Mouse (Mus musculus) intestine, embryonic 16.5 days (tissue): ENCODE results near the gene Atf1. TPM values are rescaled to one million over a fixed set of nuclear protein-coding genes. Genes with fewer than 3 reads are reported as not detected.

Experiments used
- ATAC-seq: fragments of 200-750 bp; cut with Nextera tagmentation; 2 replicates; pipeline ENCODE4 v1.8.0; 2017; ENCODE audit warnings: moderate TSS enrichment, moderate library complexity
- H3K27ac ChIP-seq: fragments of 300-500 bp; sonication (generic); 2 replicates; pipeline ENCODE4 v1.5.1; 2014; ENCODE audit warnings: mild to moderate bottlenecking, low read length
- H3K27me3 ChIP-seq: fragments of 300-500 bp; sonication (generic); replicated peaks from 2 replicates; pipeline ENCODE4 v1.6.1; 2014; ENCODE audit warnings: low read length, control low read depth, mixed read lengths; ENCODE audit not compliant: control insufficient read depth, insufficient read depth
- H3K36me3 ChIP-seq: fragments of 300-500 bp; sonication (generic); 2 replicates; pipeline ENCODE4 v1.6.1; 2014; ENCODE audit warnings: low read length, control low read depth; ENCODE audit not compliant: control insufficient read depth, insufficient read depth
- H3K4me1 ChIP-seq: fragments of 300-500 bp; sonication (generic); 2 replicates; pipeline ENCODE4 v1.6.1; 2014; ENCODE audit warnings: low read length, control low read depth, mixed read lengths; ENCODE audit not compliant: control insufficient read depth, insufficient read depth
- H3K4me2 ChIP-seq: fragments of 300-500 bp; sonication (generic); 2 replicates; pipeline ENCODE4 v1.6.1; 2014; ENCODE audit warnings: low read depth, low read length, control low read depth
- H3K4me3 ChIP-seq: fragments of 300-500 bp; sonication (generic); 2 replicates; pipeline ENCODE4 v1.5.1; 2014; ENCODE audit warnings: mild to moderate bottlenecking, low read length
- H3K9ac ChIP-seq: fragments of 300-500 bp; sonication (generic); 2 replicates; pipeline ENCODE4 v1.6.1; 2014; ENCODE audit warnings: low read depth, low read length
- H3K9me3 ChIP-seq: fragments of 300-500 bp; sonication (generic); 2 replicates; pipeline ENCODE4 v1.6.1; 2016; ENCODE audit warnings: low read length, control low read depth; ENCODE audit not compliant: control insufficient read depth
- WGBS: fragments of 180-500 bp; shearing (Covaris S2); extraction: QIAGEN DNeasy Blood & Tissue Kit; methylation state at CpG from one replicate; pipeline ENCODE4 v1.1.7; 2014; 5-methylcytosine and 5-hydroxymethylcytosine counted together
- polyA plus RNA-seq: library from polyadenylated mRNA; unstranded; fragments of >200 nt; fragmentation: Nextera tagmentation; extraction: Ambion mirVana; gene quantifications from 2 replicates; pipeline ENCODE4 v1.2.1, GENCODE M21; 2015

Gene Atf1
- polyA plus RNA-seq, 1 experiment from 2014 or later, result 36.4 TPM

DNA sequence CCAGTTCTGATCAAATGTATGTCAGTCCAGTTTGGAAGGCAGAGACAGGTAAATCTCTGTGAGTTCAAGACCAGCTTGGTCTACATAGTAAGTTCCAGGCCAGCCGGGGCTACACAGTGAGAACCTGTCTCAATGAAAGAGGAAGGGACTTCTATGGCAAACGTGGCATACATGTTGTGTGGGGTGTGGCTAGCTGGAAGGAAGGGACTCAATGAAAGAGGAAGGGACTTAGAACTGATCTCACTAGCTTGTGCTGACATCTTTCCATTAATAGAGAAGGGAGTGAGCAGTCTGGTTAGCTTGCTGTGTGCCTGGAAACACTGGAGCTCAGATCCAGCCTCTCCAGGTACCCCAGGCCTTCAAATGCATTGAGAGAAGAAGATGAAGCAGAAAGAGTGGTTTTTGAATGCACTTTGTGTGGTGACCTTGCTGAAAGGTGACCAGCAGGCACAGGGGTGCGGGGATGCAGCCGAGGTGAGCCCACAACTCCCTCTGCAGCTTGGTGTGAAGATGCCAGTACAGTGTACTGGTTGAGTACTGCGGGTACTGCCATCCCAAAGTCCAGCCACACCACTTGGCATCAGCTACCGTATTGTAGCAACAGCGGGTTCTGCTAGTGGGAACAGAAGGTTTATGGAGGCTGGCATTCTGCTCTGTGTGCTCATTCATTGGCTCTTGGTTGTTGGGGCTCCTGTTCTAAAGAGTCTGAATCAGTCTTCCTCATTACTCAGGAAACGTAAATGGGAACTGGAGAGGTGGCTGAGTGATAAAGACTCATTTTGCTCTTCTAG, 40.5 kb upstream of the Atf1 start:
- Histone ChIP-seq H3K36me3 (peaks cover 9% of the 10 kb centered on the region), H3K27ac (no peak overlapping the region), H3K9me3 (no peaks in the 10 kb centered on the region), H3K4me2 (no peak overlapping the region), H3K4me1 (0 out of 2 replicates have a peak, but pooled peaks cover 4% of the 10 kb centered on the region), H3K9ac (no peak overlapping the region), H3K4me3 (no peak overlapping the region), H3K27me3 (no peaks in the 10 kb centered on the region)
- ATAC-seq, result no peak
- 91% methylated on average over 8 of the region's 8 CpGs for WGBS

DNA sequence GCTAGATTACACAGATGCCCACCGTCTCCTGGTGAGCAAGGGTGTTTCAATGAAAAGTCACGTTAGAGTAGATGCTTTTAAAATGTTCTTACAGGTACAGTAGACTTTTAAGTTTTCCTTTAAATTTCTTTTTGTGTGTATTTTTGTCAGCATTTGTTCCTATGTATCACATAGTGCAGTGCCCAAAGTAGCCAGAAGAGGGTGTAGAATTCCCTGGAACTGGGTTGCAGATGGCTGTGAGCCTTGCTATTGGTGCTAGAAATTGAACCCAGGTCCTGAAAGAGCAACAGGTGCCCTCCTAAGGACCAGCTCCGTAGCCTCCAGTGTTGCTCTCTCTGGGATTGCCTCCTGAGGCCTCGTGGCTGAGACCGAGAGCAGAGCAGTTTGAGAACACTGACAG, 39.1 kb upstream of the Atf1 start:
- ATAC-seq, result no peak
- no peak overlapping the region for H3K9ac ChIP-seq
- H3K9me3 ChIP-seq, result no peaks in the 10 kb centered on the region
- no peaks in the 10 kb centered on the region for H3K27me3 ChIP-seq
- H3K36me3 ChIP-seq, result peaks cover 13% of the 10 kb centered on the region
- no peak overlapping the region for H3K4me3 ChIP-seq
- WGBS, result 72% methylated on average over 5 of the region's 5 CpGs
- no peak overlapping the region for H3K27ac ChIP-seq
- H3K4me1 ChIP-seq, result 0 out of 2 replicates have a peak, but pooled peaks cover 4% of the 10 kb centered on the region
- H3K4me2 ChIP-seq, result no peak overlapping the region

DNA sequence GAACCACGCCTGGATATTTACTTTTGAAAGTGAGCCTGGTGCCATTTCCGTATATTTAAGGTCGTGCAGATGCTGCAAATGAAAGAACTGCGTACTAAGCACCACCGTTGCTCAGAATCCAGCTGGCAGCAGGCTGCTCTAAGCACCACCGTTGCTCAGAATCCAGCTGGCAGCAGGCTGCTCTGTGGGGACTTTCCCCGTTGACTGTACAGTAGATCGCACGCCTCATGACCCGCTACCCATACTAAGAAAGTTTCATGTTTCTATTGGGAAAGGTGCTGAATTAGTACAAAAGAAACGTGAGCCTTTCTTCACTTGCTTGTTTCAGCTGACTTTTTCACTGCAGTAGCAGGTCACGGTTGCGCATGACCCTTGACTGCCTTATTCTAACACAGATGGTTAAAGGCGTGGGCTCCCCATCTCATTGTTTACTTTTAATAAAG, 38.6 kb upstream of the Atf1 start:
- WGBS, result 64% methylated on average over 14 of the region's 14 CpGs
- 0 out of 2 replicates have a peak, but pooled peaks cover 4% of the 10 kb centered on the region for H3K4me1 ChIP-seq
- H3K9ac ChIP-seq, result no peak overlapping the region
- no peak overlapping the region for H3K4me2 ChIP-seq
- H3K36me3 ChIP-seq, result peaks cover 16% of the 10 kb centered on the region
- no peaks in the 10 kb centered on the region for H3K9me3 ChIP-seq
- H3K4me3 ChIP-seq, result no peak overlapping the region
- no peaks in the 10 kb centered on the region for H3K27me3 ChIP-seq
- no peak; the same call in 1 of the 2 replicates for ATAC-seq
- no peak overlapping the region for H3K27ac ChIP-seq

DNA sequence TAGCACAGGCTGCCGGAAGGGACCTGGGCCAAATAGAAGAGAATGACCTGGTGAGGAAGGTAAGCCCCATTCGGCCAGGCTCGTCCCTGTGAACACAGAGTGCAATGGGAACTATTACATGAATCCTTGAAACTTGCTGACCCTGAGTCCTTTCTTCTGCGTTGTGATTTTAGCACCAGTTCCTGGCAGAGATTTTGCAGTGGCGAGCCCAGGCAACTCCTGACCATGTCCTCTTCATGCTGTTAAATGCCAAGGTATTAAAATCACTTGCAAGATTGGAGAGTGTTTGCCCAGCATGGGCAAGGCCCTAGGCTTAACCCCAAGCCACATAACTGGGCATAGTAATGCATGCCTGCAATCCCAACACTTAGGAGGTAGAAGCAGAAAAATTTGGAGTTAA, 37.5 kb upstream of the Atf1 start:
- no peaks in the 10 kb centered on the region for H3K27me3 ChIP-seq
- H3K4me3 ChIP-seq, result no peak overlapping the region
- H3K9me3 ChIP-seq, result no peaks in the 10 kb centered on the region
- no peak overlapping the region for H3K27ac ChIP-seq
- 91% methylated on average over 5 of the region's 5 CpGs for WGBS
- H3K9ac ChIP-seq, result no peak overlapping the region
- no peak overlapping the region for H3K4me2 ChIP-seq
- 0 out of 2 replicates have a peak, but pooled peaks cover 4% of the 10 kb centered on the region for H3K4me1 ChIP-seq
- peaks cover 19% of the 10 kb centered on the region for H3K36me3 ChIP-seq
- ATAC-seq, result no peak

DNA sequence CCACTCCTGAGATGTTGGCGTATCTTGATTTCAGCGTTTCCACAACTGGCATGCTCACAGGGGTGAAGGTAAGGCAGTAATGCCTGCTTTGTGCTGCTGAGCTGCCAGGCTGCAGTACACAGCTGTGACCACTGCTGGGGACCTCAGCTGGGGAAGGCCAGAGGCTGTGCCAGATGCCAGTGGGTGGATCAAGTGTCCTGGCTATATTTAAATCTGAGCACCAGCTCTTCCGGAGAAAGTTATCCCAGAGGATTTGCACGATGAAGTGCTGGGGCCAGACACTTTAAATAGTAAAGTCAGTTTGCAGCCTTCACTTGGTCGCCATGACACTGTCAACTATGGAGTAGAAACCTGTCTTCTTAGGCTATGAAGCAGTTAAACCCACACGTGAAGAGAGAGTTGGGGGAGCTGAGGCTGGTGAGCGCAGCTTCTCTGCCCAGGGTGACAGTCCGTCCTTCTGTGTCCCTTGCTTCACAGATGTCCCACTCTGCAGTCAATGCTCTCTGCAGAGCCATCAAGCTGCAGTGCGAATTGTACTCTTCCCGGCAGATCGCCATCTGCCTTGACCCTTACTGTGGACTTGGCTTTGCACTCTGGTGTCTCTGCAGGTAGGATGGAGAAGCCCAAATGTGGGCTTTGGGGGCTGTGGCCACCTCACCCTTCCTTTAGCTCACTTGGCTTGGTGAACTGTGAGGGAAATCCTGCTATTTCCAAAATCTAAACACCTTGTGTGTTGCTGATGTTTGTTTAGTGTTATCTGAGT, 28.5 kb upstream of the Atf1 start:
- Histone ChIP-seq H3K4me2 (no peak overlapping the region), H3K27me3 (no peaks in the 10 kb centered on the region), H3K4me3 (no peak overlapping the region), H3K4me1 (no peaks in the 10 kb centered on the region), H3K9me3 (no peaks in the 10 kb centered on the region), H3K36me3 (peaks cover 12% of the 10 kb centered on the region; the same call in 1 of the 2 replicates), H3K9ac (no peak overlapping the region), H3K27ac (no peak overlapping the region)
- ATAC-seq, result no peak
- 85% methylated on average over 11 of the region's 11 CpGs for WGBS

DNA sequence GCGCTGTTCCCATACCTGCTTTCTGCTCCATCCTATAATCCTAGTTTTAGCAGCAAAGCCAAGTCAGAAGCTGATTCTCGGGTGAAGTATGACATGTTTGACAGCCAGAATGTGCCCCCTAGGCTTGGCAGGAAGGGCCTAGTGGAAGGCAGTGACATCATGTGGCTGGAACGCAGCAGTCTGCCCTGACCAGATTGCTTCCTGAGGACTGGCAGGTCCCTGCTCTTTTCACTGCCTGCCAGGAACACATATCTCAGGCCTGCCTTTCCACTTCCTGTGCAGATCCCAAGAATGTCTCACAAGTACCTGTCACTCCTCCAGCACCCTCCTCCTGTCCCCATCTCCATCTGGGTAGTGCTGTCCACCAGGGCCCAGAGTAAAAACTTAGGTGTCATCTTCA, 27.8 kb upstream of the Atf1 start:
- H3K9ac ChIP-seq, result no peak overlapping the region
- H3K9me3 ChIP-seq, result no peaks in the 10 kb centered on the region
- H3K4me2 ChIP-seq, result no peak overlapping the region
- no peak overlapping the region for H3K27ac ChIP-seq
- peaks cover 11% of the 10 kb centered on the region; the same call in 1 of the 2 replicates for H3K36me3 ChIP-seq
- no peak for ATAC-seq
- WGBS, result 74% methylated on average over 3 of the region's 3 CpGs
- H3K4me1 ChIP-seq, result no peaks in the 10 kb centered on the region
- H3K4me3 ChIP-seq, result no peak overlapping the region
- H3K27me3 ChIP-seq, result no peaks in the 10 kb centered on the region

DNA sequence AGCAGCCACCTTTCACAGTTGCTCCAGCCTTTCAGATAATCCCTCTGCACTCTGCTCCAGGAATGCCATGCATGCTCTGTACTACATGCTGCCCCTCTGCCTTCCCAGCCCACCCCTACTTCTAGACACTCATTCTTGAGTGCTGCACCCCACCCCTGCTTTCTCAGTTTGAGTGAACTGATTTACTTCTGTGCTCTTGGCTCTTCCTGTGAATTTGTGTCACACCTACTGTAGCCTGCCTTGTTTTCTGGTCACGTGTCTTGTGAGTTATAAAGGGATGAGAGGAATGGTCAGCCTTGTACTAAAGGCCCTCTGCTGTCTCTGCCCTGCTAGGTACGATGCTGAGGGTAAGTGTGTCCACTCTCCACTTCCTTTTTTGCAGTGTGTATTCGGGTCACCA, 25.8 kb upstream of the Atf1 start:
- Histone ChIP-seq H3K4me2 (no peak overlapping the region), H3K36me3 (peaks cover 7% of the 10 kb centered on the region; the same call in 1 of the 2 replicates), H3K27me3 (no peaks in the 10 kb centered on the region), H3K9me3 (no peaks in the 10 kb centered on the region), H3K27ac (no peak overlapping the region), H3K4me3 (no peak overlapping the region), H3K9ac (no peak overlapping the region), H3K4me1 (no peaks in the 10 kb centered on the region)
- WGBS, result 81% methylated on average over 3 of the region's 3 CpGs
- ATAC-seq, result no peak

DNA sequence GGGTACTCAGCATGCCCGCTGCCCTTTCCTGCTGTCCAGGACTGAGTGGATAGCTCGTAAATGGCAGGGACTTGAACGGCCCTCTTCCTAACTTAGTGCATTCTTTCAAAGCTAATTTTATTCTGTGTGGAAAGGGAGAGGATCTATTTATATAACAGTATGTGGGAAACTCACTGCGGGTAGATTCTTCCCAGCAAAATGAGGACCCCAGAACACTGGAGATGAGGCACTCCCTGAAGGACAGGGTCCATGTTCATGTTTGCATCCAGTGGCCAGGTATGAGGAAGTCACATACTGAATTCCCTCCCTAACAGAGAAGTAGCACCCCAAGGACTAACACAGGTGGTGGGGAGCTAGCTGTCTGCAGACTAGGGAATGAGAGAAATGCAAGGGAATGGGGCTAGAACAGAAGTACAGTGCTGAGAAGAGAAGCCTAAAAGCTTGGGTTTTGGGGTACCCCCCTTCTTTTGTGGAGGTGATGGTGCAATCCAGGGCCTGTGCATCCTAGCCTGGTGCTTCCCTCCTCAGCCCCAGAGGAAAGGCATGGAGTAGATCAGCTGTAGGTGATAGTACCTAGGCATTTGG, 25.1 kb upstream of the Atf1 start:
- WGBS, result 74% methylated on average over 4 of the region's 4 CpGs
- H3K36me3 ChIP-seq, result peaks cover 7% of the 10 kb centered on the region; the same call in 1 of the 2 replicates

DNA sequence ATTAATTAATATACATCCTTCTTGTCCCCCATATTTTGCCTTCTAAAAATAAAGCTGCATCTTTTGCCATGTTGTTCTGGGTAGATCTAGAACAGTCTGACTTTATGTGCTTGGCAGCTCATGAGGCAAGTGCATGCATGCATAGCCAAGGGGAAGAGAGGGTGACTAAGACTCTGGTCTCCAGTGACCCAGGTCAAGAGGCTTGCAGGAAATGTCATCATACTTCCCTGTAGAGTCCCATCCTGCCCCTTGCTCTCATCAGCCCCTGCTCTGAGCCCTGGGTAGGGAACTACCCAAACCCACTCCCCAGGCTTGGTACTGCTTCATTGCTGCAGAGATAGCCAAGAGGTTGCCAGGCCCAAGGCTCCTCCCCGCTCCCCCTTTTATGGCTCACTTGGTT, 23.0 kb upstream of the Atf1 start:
- peaks cover 5% of the 10 kb centered on the region; the same call in 1 of the 2 replicates for H3K36me3 ChIP-seq
- H3K27me3 ChIP-seq, result no peaks in the 10 kb centered on the region
- WGBS, result 82% methylated on average over 1 of the region's 1 CpGs
- no peak for ATAC-seq
- no peak overlapping the region for H3K9ac ChIP-seq
- H3K27ac ChIP-seq, result peak overlapping the region; percentile 20; the same call in 1 of the 2 replicates
- no peaks in the 10 kb centered on the region for H3K9me3 ChIP-seq
- H3K4me1 ChIP-seq, result no peaks in the 10 kb centered on the region
- H3K4me3 ChIP-seq, result no peak overlapping the region
- H3K4me2 ChIP-seq, result no peak overlapping the region

More for the DNA sequence above, 25.1 kb upstream of the Atf1 start:
- Histone ChIP-seq H3K9ac (no peak overlapping the region), H3K4me1 (no peaks in the 10 kb centered on the region), H3K9me3 (no peaks in the 10 kb centered on the region), H3K27ac (no peak overlapping the region), H3K4me3 (no peak overlapping the region), H3K4me2 (no peak overlapping the region), H3K27me3 (no peaks in the 10 kb centered on the region)
- ATAC-seq, result no peak
